Mouse (Mus musculus) intestine, embryonic 14.5 days (tissue): ENCODE data around the gene Igsf21. TPM values are rescaled to one million over a fixed set of nuclear protein-coding genes. Genes with fewer than 3 reads are reported as not detected.

Source experiments
- ATAC-seq: fragments of 200-750 bp; cut with Nextera tagmentation; replicated peaks from 2 replicates; pipeline ENCODE4 v1.8.0; 2017; ENCODE audit warnings: low read depth, moderate number of reproducible peaks, moderate TSS enrichment, moderate library complexity; ENCODE audit not compliant: low FRiP score, low TSS enrichment
- DNase-seq: peaks from one replicate; pipeline ENCODE4 v3.0.0-alpha.2; 2018; ENCODE audit warnings: low spot score
- H3K27ac ChIP-seq: fragments of 300-500 bp; sonication (generic); 2 replicates; pipeline ENCODE4 v1.5.1; 2014; ENCODE audit warnings: low read depth, mild to moderate bottlenecking, control low read depth
- H3K27me3 ChIP-seq: fragments of 300-500 bp; sonication (generic); replicated peaks from 2 replicates; pipeline ENCODE4 v1.6.1; 2014; ENCODE audit warnings: low read length, control low read depth; ENCODE audit not compliant: control insufficient read depth, insufficient read depth
- H3K36me3 ChIP-seq: fragments of 300-500 bp; sonication (generic); 2 replicates; pipeline ENCODE4 v1.6.1; 2014; ENCODE audit warnings: low read length, control low read depth; ENCODE audit not compliant: control insufficient read depth, insufficient read depth
- H3K4me1 ChIP-seq: fragments of 300-500 bp; sonication (generic); replicated peaks from 2 replicates; pipeline ENCODE4 v1.6.1; 2014; ENCODE audit warnings: low read length, control low read depth, mixed read lengths; ENCODE audit not compliant: control insufficient read depth, insufficient read depth
- H3K4me2 ChIP-seq: fragments of 300-500 bp; sonication (generic); 2 replicates; pipeline ENCODE4 v1.6.1; 2014; ENCODE audit warnings: low read length
- H3K4me3 ChIP-seq: fragments of 300-500 bp; sonication (generic); 2 replicates; pipeline ENCODE4 v1.5.1; 2014; ENCODE audit warnings: low read depth, low read length, control low read depth, mixed read lengths
- H3K9ac ChIP-seq: fragments of 300-500 bp; sonication (generic); 2 replicates; pipeline ENCODE4 v1.6.1; 2014; ENCODE audit warnings: mild to moderate bottlenecking, low read length
- H3K9me3 ChIP-seq: fragments of 300-500 bp; sonication (generic); 2 replicates; pipeline ENCODE4 v1.6.1; 2016; ENCODE audit warnings: low read length, control low read depth; ENCODE audit not compliant: control insufficient read depth
- WGBS: fragments of 180-500 bp; shearing (Covaris S2); extraction: QIAGEN DNeasy Blood & Tissue Kit; methylation state at CpG from one replicate; pipeline ENCODE4 v1.1.7; 2014; 5-methylcytosine and 5-hydroxymethylcytosine counted together
- polyA plus RNA-seq: library from polyadenylated mRNA; unstranded; fragments of >200 nt; fragmentation: Nextera tagmentation; extraction: Ambion mirVana; gene quantifications from 2 replicates; pipeline ENCODE4 v1.2.1, GENCODE M21; 2014

Gene Igsf21
- polyA plus RNA-seq, 1 experiment from 2014 or later = 2.2 TPM

DNA sequence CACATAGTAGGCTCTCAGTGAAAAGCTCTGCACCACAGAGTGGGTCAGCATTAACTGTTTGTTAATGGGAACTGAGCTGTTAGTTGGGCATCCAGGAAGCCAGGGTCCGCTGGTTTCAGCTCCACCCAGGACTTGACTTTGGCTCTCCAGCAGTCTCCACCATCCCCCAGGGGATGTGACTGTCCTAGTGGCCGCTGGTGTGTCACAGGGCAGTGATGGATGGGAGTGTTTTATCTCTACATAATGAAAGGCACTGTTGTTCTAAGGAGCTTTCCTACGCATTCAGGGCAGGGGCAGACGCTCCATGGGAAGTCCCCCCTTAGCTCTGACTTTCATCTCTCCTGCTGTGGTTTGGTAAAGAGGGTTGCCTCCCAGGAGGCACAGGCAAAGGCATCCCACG lies 115.4 kb downstream of the Igsf21 start:
- H3K9me3 ChIP-seq = no peaks in the 10 kb centered on the region
- 4% methylated on average over 5 of the region's 5 CpGs for WGBS
- ATAC-seq (no peak), DNase-seq (no peak)
- no peaks in the 10 kb centered on the region for H3K27me3 ChIP-seq
- no peaks in the 10 kb centered on the region; the same call in 1 of the 2 replicates for H3K4me1 ChIP-seq
- H3K27ac ChIP-seq = no peak overlapping the region
- no peak overlapping the region for H3K4me2 ChIP-seq
- H3K9ac ChIP-seq = no peak overlapping the region
- H3K4me3 ChIP-seq = no peak overlapping the region
- H3K36me3 ChIP-seq = no peaks in the 10 kb centered on the region

DNA sequence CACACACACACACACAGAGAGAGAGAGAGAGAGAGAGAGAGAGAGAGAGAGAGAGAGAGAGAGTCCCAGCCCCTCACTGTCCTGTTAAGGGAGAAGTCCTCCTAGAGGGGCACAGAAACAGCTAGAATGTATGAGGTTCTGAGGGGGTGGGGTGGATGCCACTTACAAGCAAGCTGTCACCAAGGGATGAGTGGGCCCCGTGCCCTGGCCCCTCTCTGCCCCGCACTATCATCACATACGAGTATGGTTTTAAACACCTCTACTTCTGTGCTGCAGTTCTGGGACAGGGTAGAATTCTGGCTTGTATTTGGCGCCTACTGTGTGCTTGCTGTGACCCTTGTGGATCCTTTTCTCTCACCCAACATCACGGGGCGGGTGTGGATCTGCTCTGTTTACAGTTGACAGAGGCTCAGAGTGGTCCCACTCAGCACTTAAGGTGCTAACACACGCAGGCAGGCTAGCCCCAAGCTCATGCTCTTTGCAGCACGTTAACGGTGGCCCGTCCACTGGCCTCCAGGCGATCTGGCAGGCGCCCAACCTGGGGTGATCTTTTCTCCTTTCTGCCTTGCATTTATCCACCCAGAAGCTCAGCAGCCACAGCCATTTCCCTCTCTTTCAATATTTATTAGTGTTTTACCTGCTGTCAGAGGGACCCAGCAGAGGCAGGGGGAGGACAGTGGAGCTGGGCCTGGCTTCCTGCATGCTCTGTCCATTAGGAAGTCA lies 116.9 kb downstream of the Igsf21 start:
- Histone ChIP-seq H3K4me1 (no peaks in the 10 kb centered on the region; the same call in 1 of the 2 replicates), H3K4me2 (no peak overlapping the region), H3K4me3 (no peak overlapping the region), H3K9me3 (no peaks in the 10 kb centered on the region), H3K36me3 (no peaks in the 10 kb centered on the region), H3K27ac (no peak overlapping the region), H3K9ac (no peak overlapping the region), H3K27me3 (no peaks in the 10 kb centered on the region)
- DNase-seq = no peak
- WGBS = 44% methylated on average over 12 of the region's 12 CpGs
- ATAC-seq = no peak

DNA sequence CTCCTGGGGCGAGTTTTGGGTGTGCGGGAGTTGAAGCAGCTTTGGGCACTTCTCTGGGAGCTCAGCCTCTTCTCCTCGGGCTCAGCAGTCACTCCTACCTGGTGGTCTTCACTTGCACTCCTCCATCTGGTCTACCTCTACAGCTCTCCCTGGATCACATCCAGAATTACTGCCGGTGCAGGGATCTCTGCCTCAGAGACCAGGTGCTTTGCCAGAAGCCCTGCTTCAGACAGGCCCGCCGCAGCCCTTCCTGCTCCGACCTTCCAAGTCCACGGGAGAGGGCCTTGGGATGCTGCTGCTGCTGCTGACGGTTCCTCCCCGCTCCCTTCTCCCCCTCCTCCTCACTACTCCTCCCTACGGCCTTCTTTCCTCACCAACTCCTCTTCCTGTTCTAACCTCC lies 118.5 kb downstream of the Igsf21 start:
- H3K27me3 ChIP-seq = no peaks in the 10 kb centered on the region
- H3K27ac ChIP-seq = no peak overlapping the region
- no peak for DNase-seq
- no peak overlapping the region for H3K9ac ChIP-seq
- no peaks in the 10 kb centered on the region; the same call in 1 of the 2 replicates for H3K4me1 ChIP-seq
- H3K4me2 ChIP-seq = no peak overlapping the region
- no peak for ATAC-seq
- no peak overlapping the region for H3K4me3 ChIP-seq
- no peaks in the 10 kb centered on the region for H3K9me3 ChIP-seq
- WGBS = 66% methylated on average over 11 of the region's 11 CpGs
- no peaks in the 10 kb centered on the region for H3K36me3 ChIP-seq

DNA sequence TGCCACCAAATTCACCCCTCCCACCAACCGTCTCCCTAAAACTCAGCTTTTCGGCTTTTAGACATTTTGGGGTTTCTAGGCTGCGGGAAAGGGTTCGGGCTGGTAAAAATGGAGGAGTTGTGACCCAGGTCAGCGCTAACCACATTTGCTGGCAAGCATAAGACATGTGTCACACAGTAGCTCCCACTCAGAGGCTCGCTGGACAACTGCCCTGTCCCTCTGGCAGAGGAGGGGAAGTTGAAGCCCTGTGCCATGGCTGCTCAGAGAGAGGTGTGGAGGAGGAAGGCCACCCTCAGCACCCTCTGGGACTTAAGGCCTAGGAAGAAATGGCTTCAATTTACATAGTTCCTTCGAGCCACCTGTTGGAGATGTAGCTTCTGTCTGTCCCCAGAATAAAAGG lies 120.8 kb downstream of the Igsf21 start:
- H3K4me3 ChIP-seq = no peak overlapping the region
- DNase-seq = no peak
- no peak for ATAC-seq
- no peaks in the 10 kb centered on the region for H3K9me3 ChIP-seq
- no peak overlapping the region for H3K27ac ChIP-seq
- H3K36me3 ChIP-seq = no peaks in the 10 kb centered on the region
- 85% methylated on average over 7 of the region's 7 CpGs for WGBS
- no peaks in the 10 kb centered on the region for H3K27me3 ChIP-seq
- no peaks in the 10 kb centered on the region for H3K4me1 ChIP-seq
- no peak overlapping the region for H3K9ac ChIP-seq
- H3K4me2 ChIP-seq = no peak overlapping the region

DNA sequence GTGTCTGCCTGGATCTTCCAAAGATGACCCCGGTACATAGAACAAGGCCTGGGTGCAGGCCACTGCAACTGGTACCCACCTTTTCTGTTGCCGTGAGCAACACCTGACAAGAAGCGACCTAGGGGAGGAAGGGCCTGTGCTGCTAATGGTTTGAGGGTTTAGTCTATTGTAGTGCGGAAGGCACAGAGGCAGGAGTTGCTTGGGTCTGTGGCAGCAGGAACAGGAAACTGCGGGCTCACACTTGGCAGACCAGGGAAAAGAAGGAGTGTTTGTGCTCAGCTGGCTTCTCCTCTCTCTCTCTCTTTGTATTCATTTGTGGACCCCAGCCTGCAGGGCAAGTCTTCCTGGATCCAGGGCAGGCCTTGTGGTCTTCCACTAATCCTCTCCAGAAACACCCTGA lies 124.0 kb downstream of the Igsf21 start:
- DNase-seq = no peak
- Histone ChIP-seq H3K27ac (no peak overlapping the region), H3K36me3 (no peaks in the 10 kb centered on the region), H3K4me3 (no peak overlapping the region), H3K4me1 (no peaks in the 10 kb centered on the region), H3K9me3 (no peaks in the 10 kb centered on the region), H3K9ac (no peak overlapping the region), H3K27me3 (no peaks in the 10 kb centered on the region), H3K4me2 (no peak overlapping the region)
- 71% methylated on average over 5 of the region's 5 CpGs for WGBS
- ATAC-seq = no peak

DNA sequence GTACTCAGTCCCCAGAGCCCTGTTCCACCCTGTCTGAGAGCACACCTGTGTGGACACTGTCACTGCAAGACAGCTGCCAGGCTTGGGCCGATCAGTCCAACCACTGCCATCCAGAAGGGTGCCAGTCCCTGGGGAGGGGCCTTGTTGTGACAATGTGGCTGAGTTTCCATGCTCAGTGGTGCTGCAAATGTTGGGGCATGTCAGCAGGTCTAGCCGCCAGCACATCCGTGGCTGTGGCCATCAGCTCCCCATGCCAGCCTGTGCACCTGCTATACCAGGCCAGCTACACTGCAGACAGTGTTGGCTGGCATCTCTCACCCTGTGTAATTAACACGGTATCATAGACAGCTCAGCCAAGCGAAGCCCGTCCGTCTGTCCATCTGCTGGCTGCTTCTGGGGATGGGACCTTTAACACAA lies 129.3 kb downstream of the Igsf21 start:
- Histone ChIP-seq H3K9ac (no peak overlapping the region), H3K4me3 (no peak overlapping the region), H3K9me3 (no peaks in the 10 kb centered on the region), H3K27me3 (no peaks in the 10 kb centered on the region), H3K4me2 (no peak overlapping the region), H3K4me1 (no peaks in the 10 kb centered on the region), H3K27ac (no peak overlapping the region), H3K36me3 (no peaks in the 10 kb centered on the region)
- DNase-seq = no peak
- no peak for ATAC-seq
- WGBS = 86% methylated on average over 7 of the region's 7 CpGs

DNA sequence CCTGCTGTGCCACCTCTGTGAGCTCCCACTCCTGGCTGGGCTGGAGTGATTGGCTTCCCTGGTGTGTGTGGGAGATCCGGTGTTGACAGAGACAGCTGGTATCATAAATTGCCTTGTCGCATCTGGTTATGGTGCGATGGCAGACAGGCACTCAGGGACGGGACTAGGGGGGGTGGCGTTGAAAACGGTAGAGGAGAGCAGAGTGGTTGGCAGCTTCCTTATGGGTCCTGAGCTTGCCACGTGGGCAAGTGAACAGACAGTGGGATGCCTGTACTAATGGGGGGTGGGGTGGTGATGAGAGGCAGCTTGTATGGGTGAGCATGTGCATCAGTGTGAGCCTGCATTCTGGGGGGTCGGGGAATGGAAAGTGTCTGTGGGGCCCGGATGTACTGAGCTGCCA lies 130.8 kb downstream of the Igsf21 start:
- no peaks in the 10 kb centered on the region for H3K27me3 ChIP-seq
- no peaks in the 10 kb centered on the region for H3K36me3 ChIP-seq
- DNase-seq (no peak), ATAC-seq (no peak)
- WGBS = 71% methylated on average over 9 of the region's 9 CpGs
- H3K27ac ChIP-seq = no peak overlapping the region
- H3K4me3 ChIP-seq = no peak overlapping the region
- H3K4me1 ChIP-seq = no peaks in the 10 kb centered on the region
- H3K9me3 ChIP-seq = no peaks in the 10 kb centered on the region
- no peak overlapping the region for H3K4me2 ChIP-seq
- H3K9ac ChIP-seq = no peak overlapping the region

DNA sequence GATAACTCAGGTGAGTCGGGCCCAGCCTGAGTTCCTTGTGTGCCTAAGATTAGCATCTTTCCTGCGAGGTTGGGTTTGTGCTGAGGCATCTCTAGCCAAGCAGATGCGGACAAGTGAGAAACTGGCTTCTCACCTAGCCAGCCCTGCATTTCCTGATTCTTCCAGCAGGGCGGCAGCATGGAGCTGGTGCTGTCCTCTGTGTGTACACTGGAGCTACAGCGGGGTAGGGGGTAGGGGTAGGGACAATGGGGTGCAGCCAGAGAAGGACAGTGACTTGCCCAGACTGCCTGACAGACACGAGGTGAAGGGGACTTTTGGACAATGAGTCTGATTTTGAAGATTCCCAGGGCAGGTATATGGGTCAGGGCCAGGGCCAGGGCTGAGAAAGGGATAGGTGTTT lies 131.5 kb downstream of the Igsf21 start:
- WGBS = 84% methylated on average over 6 of the region's 6 CpGs
- ATAC-seq = no peak
- no peaks in the 10 kb centered on the region for H3K36me3 ChIP-seq

More for the DNA sequence above, 131.5 kb downstream of the Igsf21 start:
- H3K4me2 ChIP-seq = no peak overlapping the region
- H3K9me3 ChIP-seq = no peaks in the 10 kb centered on the region
- peaks cover 7% of the 10 kb centered on the region for H3K27me3 ChIP-seq
- no peak overlapping the region for H3K27ac ChIP-seq
- H3K4me3 ChIP-seq = no peak overlapping the region
- H3K9ac ChIP-seq = no peak overlapping the region
- H3K4me1 ChIP-seq = no peaks in the 10 kb centered on the region
- DNase-seq = no peak
